Mouse (Mus musculus) neural tube, embryonic 14.5 days (tissue): ENCODE measurements around the gene Poldip3. TPM values are rescaled to one million over a fixed set of nuclear protein-coding genes. Genes with fewer than 3 reads are reported as not detected.

Experiments
- ATAC-seq: fragments of 200-750 bp; cut with Nextera tagmentation; 2 replicates; pipeline ENCODE4 v1.8.0; 2017; ENCODE audit warnings: low read depth, mild to moderate bottlenecking, moderate TSS enrichment, moderate library complexity
- H3K27ac ChIP-seq: fragments of 300-500 bp; sonication (generic); 2 replicates; pipeline ENCODE4 v1.5.1; 2014; ENCODE audit warnings: low read depth, mild to moderate bottlenecking, control low read depth, low read length, moderate library complexity, mixed read lengths
- H3K27me3 ChIP-seq: fragments of 300-500 bp; sonication (generic); 2 replicates; pipeline ENCODE4 v1.6.1; 2014; ENCODE audit warnings: low read length; ENCODE audit not compliant: control insufficient read depth, insufficient read depth
- H3K36me3 ChIP-seq: fragments of 300-500 bp; sonication (generic); 2 replicates; pipeline ENCODE4 v1.6.1; 2014; ENCODE audit warnings: low read length, mixed read lengths; ENCODE audit not compliant: control insufficient read depth, insufficient read depth
- H3K4me1 ChIP-seq: fragments of 300-500 bp; sonication (generic); 2 replicates; pipeline ENCODE4 v1.6.1; 2014; ENCODE audit warnings: low read length; ENCODE audit not compliant: control insufficient read depth, insufficient read depth
- H3K4me2 ChIP-seq: fragments of 300-500 bp; sonication (generic); 2 replicates; pipeline ENCODE4 v1.6.1; 2014; ENCODE audit warnings: mild to moderate bottlenecking, low read depth, low read length, control low read depth
- H3K4me3 ChIP-seq: fragments of 300-500 bp; sonication (generic); 2 replicates; pipeline ENCODE4 v1.5.1; 2014; ENCODE audit warnings: low read depth, low read length, control low read depth, mixed read lengths
- H3K9ac ChIP-seq: fragments of 300-500 bp; sonication (generic); replicated peaks from 2 replicates; pipeline ENCODE4 v1.6.1; 2014; ENCODE audit warnings: low read depth, mild to moderate bottlenecking, control low read depth, low read length, mixed read lengths
- H3K9me3 ChIP-seq: fragments of 300-500 bp; sonication (generic); 2 replicates; pipeline ENCODE4 v1.6.1; 2016; ENCODE audit warnings: low read length; ENCODE audit not compliant: control insufficient read depth
- WGBS: fragments of 180-500 bp; shearing (Covaris S2); extraction: QIAGEN DNeasy Blood & Tissue Kit; methylation state at CpG from one replicate; pipeline ENCODE4 v1.1.7; 2014; 5-methylcytosine and 5-hydroxymethylcytosine counted together
- polyA plus RNA-seq: library from polyadenylated mRNA; unstranded; fragments of >200 nt; fragmentation: Nextera tagmentation; extraction: Ambion mirVana; gene quantifications from 2 replicates; pipeline ENCODE4 v1.2.1, GENCODE M21; 2014

Gene Poldip3
- polyA plus RNA-seq = 153 and 155 TPM in 2 replicates

DNA sequence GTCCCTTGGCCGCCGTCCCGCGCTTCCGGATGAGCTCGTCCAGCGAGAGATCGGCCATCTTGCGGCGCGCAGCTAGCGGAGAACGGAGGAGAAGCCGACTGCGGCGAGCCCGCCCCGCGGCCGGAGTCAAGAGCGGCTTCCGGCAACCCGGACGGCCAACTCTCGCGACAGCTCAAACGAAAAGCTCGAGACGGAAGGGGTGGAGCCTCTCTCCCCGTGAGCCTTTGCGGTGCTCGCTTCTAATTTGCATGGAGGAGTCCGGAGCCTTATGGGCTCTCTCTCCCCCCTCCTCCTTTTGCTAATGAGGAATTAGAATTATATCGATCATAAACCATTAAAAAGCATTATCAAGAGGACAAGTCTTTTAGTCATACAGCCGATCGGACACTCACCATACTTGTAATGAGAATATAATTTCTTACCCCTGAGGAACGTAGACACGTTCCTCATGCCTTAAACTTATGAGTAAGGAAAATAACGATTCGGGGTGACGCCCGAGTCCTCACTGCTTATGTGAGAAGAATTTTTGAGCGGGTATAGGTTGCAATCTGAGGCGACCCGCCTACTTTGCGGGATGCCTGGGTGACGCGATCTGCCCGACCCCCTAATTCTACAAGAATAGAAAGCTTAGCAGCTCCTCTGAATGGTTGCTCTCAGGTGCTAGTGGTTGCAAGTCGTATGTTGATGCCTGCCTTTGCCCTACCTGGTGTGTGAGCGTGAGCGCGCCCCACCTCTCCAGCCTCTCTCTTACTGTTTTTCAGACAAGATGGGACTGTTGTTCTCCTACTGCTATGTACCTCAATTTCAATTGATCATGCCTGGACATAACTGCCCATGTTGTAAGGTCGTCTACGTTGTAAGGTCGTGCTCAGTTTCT, at the start of gene Poldip3:
Gene Poldip3 (minus strand): TSS at position 189 of the 877 bp plus-strand sequence.
- Histone ChIP-seq H3K4me3 (peak within 1 kb of the TSS; percentile 73), H3K9ac (peak within 1 kb of the TSS; percentile 95), H3K9me3 (no peaks in the 10 kb centered on the region), H3K4me1 (peaks cover 10% of the 10 kb centered on the region; the same call in 1 of the 2 replicates), H3K27me3 (no peaks in the 10 kb centered on the region), H3K36me3 (no peaks in the 10 kb centered on the region), H3K4me2 (peak within 1 kb of the TSS; percentile 56), H3K27ac (peak within 1 kb of the TSS; percentile 98)
- ATAC-seq = peak; percentile 93
- WGBS = under 1% methylated on average over 56 of the region's 56 CpGs

DNA sequence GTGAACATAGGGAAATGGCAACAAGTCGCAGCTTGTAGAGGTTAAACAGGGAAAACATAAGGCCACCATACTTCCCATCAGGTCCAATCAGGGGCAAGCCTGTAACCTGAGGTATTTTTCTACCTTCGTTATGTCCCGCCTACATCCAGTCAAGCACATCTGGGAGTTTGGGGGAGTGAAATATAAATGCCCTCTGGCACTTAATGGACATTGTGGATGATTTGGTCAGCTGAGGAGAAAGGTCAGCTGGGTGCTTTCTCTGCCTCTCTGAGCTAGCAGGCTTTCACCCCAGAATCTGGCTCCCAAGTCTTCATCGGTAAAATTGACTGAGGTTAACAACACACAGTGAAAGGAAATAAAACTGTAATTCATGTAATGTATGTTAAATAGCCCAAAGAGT, 44.2 kb upstream of the Poldip3 start:
- ATAC-seq = no peak
- no peaks in the 10 kb centered on the region for H3K27me3 ChIP-seq
- WGBS = 90% methylated on average over 4 of the region's 4 CpGs

DNA sequence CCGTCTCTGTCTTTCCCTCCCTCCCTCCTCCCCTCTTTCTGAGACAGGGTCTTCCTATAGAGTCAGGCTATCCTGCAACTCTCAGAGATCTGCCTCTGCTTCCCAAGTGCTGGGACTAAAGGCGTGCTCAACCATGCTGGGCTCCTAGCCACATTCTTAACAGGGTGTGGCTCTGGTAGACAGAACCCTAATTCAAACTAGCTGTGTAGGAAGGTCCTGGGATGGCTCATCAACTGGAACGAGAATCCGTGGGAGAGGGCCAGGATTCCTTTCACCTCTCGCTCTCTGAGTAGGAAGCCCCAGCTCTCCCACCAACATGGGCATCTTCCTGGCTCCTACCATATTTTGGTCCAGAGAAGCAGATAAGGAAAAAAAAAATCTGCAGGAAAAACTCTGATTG, 33.2 kb upstream of the Poldip3 start:
- no peak overlapping the region for H3K9ac ChIP-seq
- H3K4me2 ChIP-seq = no peak overlapping the region
- WGBS = 80% methylated on average over 5 of the region's 5 CpGs
- H3K27ac ChIP-seq = no peak overlapping the region
- no peaks in the 10 kb centered on the region for H3K9me3 ChIP-seq
- no peak for ATAC-seq
- H3K4me3 ChIP-seq = no peak overlapping the region
- no peaks in the 10 kb centered on the region for H3K27me3 ChIP-seq
- no peaks in the 10 kb centered on the region for H3K36me3 ChIP-seq
- no peaks in the 10 kb centered on the region for H3K4me1 ChIP-seq

More for the DNA sequence above, 44.2 kb upstream of the Poldip3 start:
- Histone ChIP-seq H3K27ac (no peak overlapping the region), H3K36me3 (no peaks in the 10 kb centered on the region), H3K9me3 (no peaks in the 10 kb centered on the region), H3K4me3 (no peak overlapping the region), H3K4me2 (no peak overlapping the region), H3K4me1 (no peaks in the 10 kb centered on the region), H3K9ac (no peak overlapping the region)

DNA sequence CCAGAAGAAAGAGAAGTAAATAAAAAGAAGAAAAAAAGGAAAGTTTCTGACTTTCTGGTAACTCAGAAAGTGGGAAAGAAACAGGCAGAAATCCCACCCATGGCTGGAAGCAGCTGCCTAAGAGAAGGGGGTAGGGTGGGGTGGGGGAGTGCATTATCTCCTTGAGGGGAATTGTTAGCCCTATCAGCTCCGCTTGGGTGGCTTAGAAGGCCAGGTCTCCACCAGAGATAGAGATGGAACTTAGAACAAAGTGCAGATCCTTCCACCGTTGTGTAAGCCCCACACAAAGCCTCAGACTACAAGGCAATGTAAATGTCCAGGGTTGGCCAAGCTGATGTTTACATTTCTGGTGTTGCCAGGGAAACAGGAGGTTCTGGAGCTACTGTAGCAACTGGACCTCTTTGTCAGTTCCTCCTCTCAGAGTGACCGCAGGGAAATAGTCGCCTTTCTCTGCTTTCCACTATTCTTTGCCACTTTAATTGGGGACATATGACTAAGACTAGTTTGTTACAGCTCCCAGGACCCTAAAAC, 32.7 kb upstream of the Poldip3 start:
- Histone ChIP-seq H3K4me1 (no peaks in the 10 kb centered on the region), H3K27ac (no peak overlapping the region), H3K27me3 (no peaks in the 10 kb centered on the region), H3K4me3 (no peak overlapping the region), H3K36me3 (no peaks in the 10 kb centered on the region), H3K4me2 (no peak overlapping the region), H3K9ac (no peak overlapping the region), H3K9me3 (no peaks in the 10 kb centered on the region)
- 58% methylated on average over 4 of the region's 4 CpGs for WGBS
- no peak for ATAC-seq

DNA sequence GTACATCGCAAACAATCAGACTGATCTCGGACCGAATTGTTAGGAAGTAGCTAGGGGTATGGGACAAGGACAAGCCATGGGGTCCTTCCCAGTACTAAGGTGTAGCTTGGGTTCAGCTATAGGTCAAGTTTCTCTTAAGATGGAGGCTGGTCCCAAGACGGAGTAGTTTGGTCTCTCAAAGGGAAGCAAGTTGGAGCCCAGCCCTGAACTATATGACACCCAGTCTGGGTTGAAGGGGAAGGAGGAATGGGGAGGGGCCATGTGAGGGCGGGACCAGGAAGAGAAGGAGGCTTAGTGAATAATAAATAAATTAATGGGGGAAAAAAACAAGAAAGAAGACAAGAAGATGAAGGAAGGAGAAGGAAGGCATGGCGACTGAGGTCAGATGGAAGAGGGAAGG, 30.8 kb upstream of the Poldip3 start:
- Histone ChIP-seq H3K4me2 (no peak overlapping the region), H3K9me3 (no peaks in the 10 kb centered on the region), H3K4me1 (no peaks in the 10 kb centered on the region), H3K27ac (no peak overlapping the region), H3K27me3 (no peaks in the 10 kb centered on the region), H3K9ac (no peak overlapping the region), H3K36me3 (no peaks in the 10 kb centered on the region), H3K4me3 (no peak overlapping the region)
- no peak for ATAC-seq
- WGBS = 84% methylated on average over 6 of the region's 6 CpGs

DNA sequence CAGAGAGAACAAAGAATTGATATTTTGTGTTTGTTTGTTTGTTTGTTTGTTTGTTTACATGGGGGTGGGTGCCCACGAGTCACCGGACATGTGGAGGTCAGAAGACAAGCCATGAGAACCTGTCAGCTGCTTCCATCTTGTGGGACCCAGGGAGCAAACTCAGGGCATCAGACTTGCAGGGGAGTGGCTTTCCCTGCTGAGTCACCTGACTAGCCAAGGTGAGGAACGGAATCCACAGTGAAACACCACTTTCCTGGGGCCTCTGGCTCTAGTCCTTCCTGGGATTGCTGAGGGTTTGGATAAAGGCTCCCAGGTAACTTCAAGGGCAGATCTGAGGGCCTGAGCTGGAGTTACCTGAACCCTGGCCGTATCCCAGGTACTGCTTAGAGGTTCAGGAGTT, 27.5 kb upstream of the Poldip3 start:
- no peaks in the 10 kb centered on the region for H3K27me3 ChIP-seq

DNA sequence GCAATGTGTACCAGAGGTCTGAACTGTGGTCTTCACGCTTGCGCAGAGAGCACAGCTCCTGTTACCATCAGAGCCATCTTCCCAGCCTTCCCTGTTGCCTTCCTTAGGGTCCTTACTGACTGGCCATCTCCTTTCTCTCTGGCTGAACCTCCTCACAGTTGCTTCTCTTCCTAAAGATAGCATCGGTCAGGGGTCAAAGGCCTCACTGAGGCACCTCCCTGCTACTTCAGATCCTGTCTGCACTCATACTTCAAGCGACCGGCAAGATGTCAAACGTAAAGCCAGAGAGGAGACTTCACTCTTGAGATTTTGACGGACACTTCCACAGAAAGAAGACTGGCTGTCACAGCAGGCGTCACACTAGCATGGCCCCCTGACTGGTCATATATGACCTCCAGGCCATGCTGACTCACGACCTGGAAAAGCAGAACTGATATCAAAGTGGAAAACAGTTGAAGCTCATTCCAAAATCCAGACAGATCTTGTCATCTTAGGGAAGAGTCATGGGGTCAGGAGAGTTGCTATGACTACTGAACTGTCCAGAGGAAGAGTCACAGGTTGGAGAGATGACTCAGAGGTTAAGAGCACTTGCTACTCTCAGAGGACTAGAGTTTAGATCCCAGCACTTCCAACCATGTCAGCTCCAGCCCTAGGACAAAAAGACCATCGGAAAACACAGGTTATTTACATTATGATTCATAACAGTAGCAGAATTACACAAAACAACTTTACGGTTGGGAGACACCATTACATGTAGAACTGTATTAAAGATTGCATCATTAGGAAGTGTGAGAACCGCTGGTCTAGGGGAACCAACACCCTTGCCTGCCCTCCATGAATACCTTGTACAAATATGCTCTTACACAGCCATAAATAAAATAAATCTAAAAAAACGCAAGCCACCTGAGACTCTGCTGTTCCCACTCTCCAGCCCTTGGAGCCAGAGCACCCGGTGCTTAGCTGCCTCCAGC, 25.0 kb upstream of the Poldip3 start:
- ATAC-seq = no peak
- Histone ChIP-seq H3K4me3 (no peak overlapping the region), H3K9ac (no peak overlapping the region), H3K27ac (no peak overlapping the region), H3K9me3 (no peaks in the 10 kb centered on the region), H3K36me3 (no peaks in the 10 kb centered on the region), H3K4me1 (peaks cover 17% of the 10 kb centered on the region), H3K27me3 (no peaks in the 10 kb centered on the region), H3K4me2 (no peak overlapping the region)
- 92% methylated on average over 14 of the region's 14 CpGs for WGBS

More for the DNA sequence above, 27.5 kb upstream of the Poldip3 start:
- no peak overlapping the region for H3K9ac ChIP-seq
- H3K4me1 ChIP-seq = 0 out of 2 replicates have a peak, but pooled peaks cover 6% of the 10 kb centered on the region
- no peaks in the 10 kb centered on the region for H3K9me3 ChIP-seq
- no peak overlapping the region for H3K27ac ChIP-seq
- no peaks in the 10 kb centered on the region for H3K36me3 ChIP-seq
- H3K4me3 ChIP-seq = no peak overlapping the region
- no peak overlapping the region for H3K4me2 ChIP-seq
- no peak for ATAC-seq
- 86% methylated on average over 4 of the region's 4 CpGs for WGBS

DNA sequence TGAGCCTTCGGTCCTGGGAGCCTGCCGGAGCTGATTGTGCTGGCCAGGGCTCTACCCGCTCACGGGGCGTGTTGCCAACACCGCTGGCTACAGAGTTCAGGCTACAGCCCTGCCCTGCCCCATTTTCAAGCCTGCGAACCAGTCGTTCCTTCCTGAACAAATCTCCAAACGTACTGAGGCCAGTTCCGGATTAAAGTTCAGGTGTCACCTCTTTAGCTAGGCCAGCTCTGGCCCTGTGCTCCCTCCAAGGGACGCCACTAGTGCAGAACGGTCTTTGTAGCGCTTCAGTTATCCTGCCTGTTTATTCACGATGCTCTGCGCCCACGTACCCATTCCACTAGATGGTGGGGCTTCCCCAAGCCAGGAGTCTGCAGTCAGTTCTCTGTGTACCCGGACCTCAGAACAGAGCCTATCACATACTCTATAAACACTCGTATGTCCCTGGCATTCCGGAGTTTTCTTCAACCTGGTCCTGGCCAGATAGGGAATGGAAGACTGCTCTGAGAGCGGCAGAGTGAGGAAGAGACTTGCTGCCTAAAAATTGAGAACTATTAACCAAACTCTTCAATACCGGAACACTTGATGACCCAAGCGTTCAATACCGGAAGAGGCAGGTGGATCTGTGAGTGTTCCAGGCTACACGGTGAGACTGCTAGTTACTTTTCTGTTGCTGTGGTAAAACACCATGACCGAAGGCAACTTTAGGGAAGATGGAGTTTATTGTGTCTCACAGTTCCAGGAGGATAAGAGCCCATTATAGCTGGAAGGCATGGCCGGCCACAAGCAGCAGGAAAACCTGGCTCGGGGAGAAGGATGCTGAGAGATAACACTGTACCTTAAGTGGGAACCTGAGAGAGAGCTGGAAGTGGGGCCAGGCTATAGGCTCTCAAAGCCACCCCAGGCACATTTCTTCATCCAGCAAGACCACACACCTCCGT, 23.6 kb upstream of the Poldip3 start, which contains the start of gene Cyb5r3:
Gene Cyb5r3 (minus strand): TSS at position 101 of the 938 bp plus-strand sequence.
- H3K9ac ChIP-seq = peak within 1 kb of the TSS; percentile 75
- H3K27me3 ChIP-seq = no peaks in the 10 kb centered on the region
- peak within 1 kb of the TSS; percentile 96 for H3K4me3 ChIP-seq
- no peaks in the 10 kb centered on the region for H3K9me3 ChIP-seq
- peaks cover 17% of the 10 kb centered on the region for H3K4me1 ChIP-seq
- peak; percentile 42 for ATAC-seq
- H3K27ac ChIP-seq = peak within 1 kb of the TSS; percentile 69
- H3K36me3 ChIP-seq = no peaks in the 10 kb centered on the region
- 34% methylated on average over 28 of the region's 28 CpGs for WGBS
- H3K4me2 ChIP-seq = peak within 1 kb of the TSS; percentile 75
